Mouse (Mus musculus) neural tube, embryonic 14.5 days (tissue): ENCODE results near the gene Polh. TPM values are rescaled to one million over a fixed set of nuclear protein-coding genes. Genes with fewer than 3 reads are reported as not detected.

Source experiments
- microRNA counts: library from miRNA; unstranded; fragments of <30 nt; microRNA quantifications from one replicate; lab custom pipeline; 2016
- microRNA-seq: library from miRNA; unstranded; fragments of <30 nt; microRNA quantifications from one replicate; pipeline ENCODE4, GENCODE M21; 2016
- polyA plus RNA-seq: library from polyadenylated mRNA; unstranded; fragments of >200 nt; fragmentation: Nextera tagmentation; extraction: Ambion mirVana; gene quantifications from 2 replicates; pipeline ENCODE4 v1.2.1, GENCODE M21; 2014

Gene Polh
- polyA plus RNA-seq, 1 experiment from 2014 or later = 8.4 TPM

MicroRNAs encoded within 50 kb of the gene (microRNA counts, 519-probe panel; counts per million panel counts)
- not detected for microRNA mmu-miR-693-3p (lab: Ali Mortazavi, UCI)
- not detected for microRNA mmu-miR-693-5p (lab: Ali Mortazavi, UCI)

Small RNA genes within 50 kb of the gene (microRNA-seq; reads per million reads assigned to microRNA genes)
- not detected for gene Mir693

Other genes with a start within 250 kb of the Polh start
- gene Vegfa, start 170.3 kb downstream of the Polh start, polyA plus RNA-seq = 4.7 and 5.0 TPM in 2 replicates
- 143 and 152 TPM in 2 replicates for gene Mrps18a, start 91.7 kb downstream of the Polh start, polyA plus RNA-seq
- 30.9 and 46.7 TPM in 2 replicates for gene Rsph9, start 58.4 kb downstream of the Polh start, polyA plus RNA-seq
- gene Mad2l1bp, start 49.1 kb downstream of the Polh start, polyA plus RNA-seq = 21.4 and 24.9 TPM in 2 replicates
- 28.1 and 31.3 TPM in 2 replicates for gene Gtpbp2, start 41.6 kb downstream of the Polh start, polyA plus RNA-seq
- 40.5 and 49.4 TPM in 2 replicates for gene Xpo5, start 137 bp upstream of the Polh start, polyA plus RNA-seq
- 80.4 and 83.6 TPM in 2 replicates for gene Polr1c, start 45.4 kb upstream of the Polh start, polyA plus RNA-seq
- gene Yipf3, start 45.4 kb upstream of the Polh start, polyA plus RNA-seq = 91.5 and 101 TPM in 2 replicates
- 9.1 and 10.1 TPM in 2 replicates for gene Lrrc73, start 50.9 kb upstream of the Polh start, polyA plus RNA-seq
- gene Tjap1, start 80.4 kb upstream of the Polh start, polyA plus RNA-seq = 21.8 and 24.7 TPM in 2 replicates
- 13.8 and 18.8 TPM in 2 replicates for gene Dlk2, start 94.8 kb upstream of the Polh start, polyA plus RNA-seq
- gene Abcc10, start 125.7 kb upstream of the Polh start, polyA plus RNA-seq = 9.3 and 9.9 TPM in 2 replicates
- 30.0 and 32.5 TPM in 2 replicates for gene Zfp318, start 181.1 kb upstream of the Polh start, polyA plus RNA-seq
- 2.2 and 2.4 TPM in 2 replicates for gene Crip3, start 226.3 kb upstream of the Polh start, polyA plus RNA-seq
- not detected in 2 replicates for gene Slc22a7, start 235.8 kb upstream of the Polh start, polyA plus RNA-seq